Mouse (Mus musculus) cerebellum, adult 2 months (tissue): ENCODE results near the gene Sema4d. TPM values are rescaled to one million over a fixed set of nuclear protein-coding genes. Genes with fewer than 3 reads are reported as not detected.

Experiments
- DNase-seq, 2 experiments: peaks; one replicate each; pipeline ENCODE4 v3.0.0; 2021
- H3K27ac ChIP-seq: fragments of 200-500 bp; 2 replicates; pipeline ENCODE4 v1.5.1; 2012; ENCODE audit warnings: low read length, control low read depth, inconsistent platforms; ENCODE audit not compliant: insufficient read depth
- H3K27me3 ChIP-seq: fragments of 200-500 bp; 2 replicates; pipeline ENCODE4 v1.6.1; 2012; ENCODE audit warnings: inconsistent platforms, mild to moderate bottlenecking, low read length, moderate library complexity; ENCODE audit not compliant: control insufficient read depth, insufficient read depth
- H3K4me1 ChIP-seq: fragments of 200-500 bp; 2 replicates; pipeline ENCODE4 v1.6.1; 2011; ENCODE audit warnings: low read length; ENCODE audit not compliant: control insufficient read depth, insufficient read depth
- H3K4me3 ChIP-seq: fragments of 200-500 bp; replicated peaks from 2 replicates; pipeline ENCODE3; 2011; ENCODE audit warnings: mild to moderate bottlenecking, low read depth, low read length, control low read depth; ENCODE audit not compliant: insufficient read depth
- CTCF ChIP-seq: fragments of 200-500 bp; IDR thresholded peaks from 2 replicates; pipeline ENCODE4 v1.5.1; 2011; ENCODE audit warnings: low read depth, mild to moderate bottlenecking, control low read depth, low read length, moderate library complexity, borderline replicate concordance; ENCODE audit not compliant: insufficient read depth
- POLR2A ChIP-seq: fragments of 200-500 bp; IDR thresholded peaks from 2 replicates; pipeline ENCODE4 v1.6.1; 2011; ENCODE audit warnings: low read length, control low read depth, borderline replicate concordance; ENCODE audit not compliant: insufficient read depth
- WGBS: fragments of 180-500 bp; shearing (Covaris S2); methylation state at CpG from one replicate; pipeline ENCODE4 v1.1.7; 2018; 5-methylcytosine and 5-hydroxymethylcytosine counted together
- polyA plus RNA-seq: library from polyadenylated mRNA; depleted of rRNA; stranded (reverse); fragments of >200 nt; gene quantifications from 2 replicates; pipeline ENCODE4 v1.2.3, GENCODE M21; 2012; rRNA removed

Sema4d gene
- polyA plus RNA-seq, 1 experiment = 116 TPM

DNA sequence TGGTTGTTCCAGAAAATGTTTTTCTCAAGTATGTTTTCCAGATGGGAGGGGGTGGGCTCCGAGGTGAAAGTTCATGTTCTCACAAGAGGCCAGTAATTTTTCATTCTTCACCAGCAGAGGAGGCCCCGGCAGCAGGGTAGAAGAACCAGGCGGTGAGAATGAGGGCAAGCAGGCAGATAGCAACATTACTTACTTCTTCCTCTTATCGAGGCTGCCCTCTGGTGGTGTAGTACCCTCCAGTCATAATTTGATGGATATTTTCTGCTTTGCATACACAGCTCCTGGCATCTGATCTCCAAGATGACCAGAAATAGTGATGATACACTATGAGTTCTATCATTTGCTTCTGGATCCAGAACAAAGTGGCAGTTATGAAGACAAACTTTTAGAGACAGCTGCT lies 154.6 kb downstream of the Sema4d start:
- TF ChIP-seq POLR2A (no peak), CTCF (no peak)
- H3K4me3 ChIP-seq = no peak overlapping the region
- no peaks in the 10 kb centered on the region for H3K27me3 ChIP-seq
- WGBS = 85% methylated on average over 4 of the region's 4 CpGs
- no peak overlapping the region for H3K27ac ChIP-seq
- H3K4me1 ChIP-seq = no peaks in the 10 kb centered on the region
- DNase-seq = no peak

Other genes with a start within 250 kb of the Sema4d start
- gene Shc3, start 224.3 kb downstream of the Sema4d start, polyA plus RNA-seq = 20.8 and 22.7 TPM in 2 replicates
- 4.2 and 5.5 TPM in 2 replicates for gene Cks2, start 148.5 kb downstream of the Sema4d start, polyA plus RNA-seq
- gene Secisbp2, start 142.1 kb downstream of the Sema4d start, polyA plus RNA-seq = 27.6 and 29.8 TPM in 2 replicates
- gene Gadd45g, start 52.9 kb upstream of the Sema4d start, polyA plus RNA-seq = 50.3 and 57.4 TPM in 2 replicates